Mouse (Mus musculus): ENCODE measurements at regions not wholly inside any gene's neighbourhood (a gene's known extent, or its start where the extent isn't known, plus 50 kb on each side); places are given as distances from the start of the nearest gene placed in this dataset.

GRCm38 (mm10) chr15:52820796-52821195 lies 1063.9 kb upstream of the Gm7489 start:
- no peak overlapping the region for H3K4me2 ChIP-seq (ENCODE audit: low read depth)
- H3K4me3 ChIP-seq: no peak overlapping the region
- TF ChIP-seq POLR2A (IDR thresholded peaks at IDR 0.05; ENCODE audit: insufficient read length, low read depth) (no peak), CEBPB (IDR thresholded peaks at IDR 0.05; ENCODE audit: insufficient read depth, poor library complexity, severe bottlenecking) (no peak)
- no peak overlapping the region for H3ac ChIP-seq (ENCODE audit: control insufficient read depth, insufficient read length)
- no peaks in the 10 kb centered on the region for H3K79me2 ChIP-seq (ENCODE audit: control insufficient read depth, insufficient read depth)
- H3K27me3 ChIP-seq (ENCODE audit: control insufficient read depth, insufficient read depth, insufficient read length): no peaks in the 10 kb centered on the region
- no peaks in the 10 kb centered on the region for H3K36me3 ChIP-seq (ENCODE audit: control insufficient read depth, insufficient read depth)

DNA sequence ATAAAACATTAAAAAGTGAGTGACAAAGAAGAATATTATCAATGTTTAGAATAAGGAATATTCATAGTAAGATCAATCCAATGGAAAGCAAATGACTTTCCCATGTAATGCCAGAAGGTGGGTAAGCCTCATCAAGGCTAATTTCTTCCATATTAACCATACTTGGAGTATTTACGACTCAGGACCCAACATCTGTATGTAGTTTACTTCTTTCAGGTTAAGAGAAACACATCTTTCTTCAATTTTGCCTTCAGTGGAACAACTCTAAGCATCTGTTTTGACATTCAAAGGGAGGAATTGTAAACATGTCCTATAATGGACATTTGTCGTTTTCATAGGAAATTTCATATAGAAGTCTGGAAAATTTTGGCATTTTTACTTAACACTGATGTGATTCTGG lies 1047.8 kb upstream of the Gm7489 start:
- H3ac ChIP-seq (ENCODE audit: control insufficient read depth, insufficient read length): no peak overlapping the region
- no peak overlapping the region for H3K4me3 ChIP-seq
- H3K79me2 ChIP-seq (ENCODE audit: control insufficient read depth, insufficient read depth): no peaks in the 10 kb centered on the region
- H3K4me2 ChIP-seq (ENCODE audit: low read depth): no peak overlapping the region
- TF ChIP-seq TCF12 (IDR thresholded peaks at IDR 0.05; ENCODE audit: insufficient read depth, poor library complexity, severe bottlenecking): no peak
- no peak for TF ChIP-seq POLR2AphosphoS2 (IDR thresholded peaks at IDR 0.05; ENCODE audit: insufficient read length, low read depth)
- no peak for TF ChIP-seq MYOG (IDR thresholded peaks at IDR 0.05; ENCODE audit: control insufficient read depth in 1 of 3, insufficient read depth in 1 of 3, insufficient read length in 2 of 3, low read depth in 2 of 3)
- no peak for TF ChIP-seq MYOD1 (IDR thresholded peaks at IDR 0.05; ENCODE audit: control insufficient read depth in 1 of 3, insufficient read length in 2 of 3, low read depth in 2 of 3)
- TF ChIP-seq TCF3 (IDR thresholded peaks at IDR 0.05; ENCODE audit: insufficient read length, low read depth): no peak
- TF ChIP-seq CEBPB (IDR thresholded peaks at IDR 0.05; ENCODE audit: insufficient read depth, poor library complexity, severe bottlenecking): no peak
- no peak for TF ChIP-seq MAX (IDR thresholded peaks at IDR 0.05; ENCODE audit: low read depth)
- no peak for TF ChIP-seq REST (IDR thresholded peaks at IDR 0.05; ENCODE audit: insufficient read depth, insufficient read length)
- TF ChIP-seq E2F4 (IDR thresholded peaks at IDR 0.05; ENCODE audit: insufficient read depth): no peak
- TF ChIP-seq USF1 (IDR thresholded peaks at IDR 0.05; ENCODE audit: low read depth): no peak
- no peak for TF ChIP-seq POLR2A (IDR thresholded peaks at IDR 0.05; ENCODE audit: insufficient read length, low read depth)
- TF ChIP-seq SRF (IDR thresholded peaks at IDR 0.05; ENCODE audit: control insufficient read depth, insufficient read length, low read depth): no peak
- no peaks in the 10 kb centered on the region for H3K36me3 ChIP-seq (ENCODE audit: control insufficient read depth, insufficient read depth)
- H3K27me3 ChIP-seq (ENCODE audit: control insufficient read depth, insufficient read depth, insufficient read length): no peaks in the 10 kb centered on the region

GRCm38 (mm10) chr15:52848132-52848531 lies 1036.6 kb upstream of the Gm7489 start:
- Histone ChIP-seq H3K4me3 (no peak overlapping the region), H3K27me3 (ENCODE audit: control insufficient read depth, insufficient read depth, insufficient read length) (no peaks in the 10 kb centered on the region), H3K79me2 (ENCODE audit: control insufficient read depth, insufficient read depth) (no peaks in the 10 kb centered on the region), H3ac (ENCODE audit: control insufficient read depth, insufficient read length) (no peak overlapping the region), H3K4me2 (ENCODE audit: low read depth) (peak overlapping the region; percentile 38), H3K36me3 (ENCODE audit: control insufficient read depth, insufficient read depth) (no peaks in the 10 kb centered on the region)
- no peak for TF ChIP-seq POLR2A (IDR thresholded peaks at IDR 0.05; ENCODE audit: insufficient read length, low read depth)
- no peak for TF ChIP-seq POLR2AphosphoS2 (IDR thresholded peaks at IDR 0.05; ENCODE audit: insufficient read length, low read depth)
- no peak for TF ChIP-seq E2F4 (IDR thresholded peaks at IDR 0.05; ENCODE audit: insufficient read depth)
- TF ChIP-seq MYOD1 (IDR thresholded peaks at IDR 0.05; ENCODE audit: control insufficient read depth in 1 of 3, insufficient read length in 2 of 3, low read depth in 2 of 3): no peak
- no peak for TF ChIP-seq MYOG (IDR thresholded peaks at IDR 0.05; ENCODE audit: control insufficient read depth in 1 of 3, insufficient read depth in 1 of 3, insufficient read length in 2 of 3, low read depth in 2 of 3)
- TF ChIP-seq TCF12 (IDR thresholded peaks at IDR 0.05; ENCODE audit: insufficient read depth, poor library complexity, severe bottlenecking): no peak
- TF ChIP-seq USF1 (IDR thresholded peaks at IDR 0.05; ENCODE audit: low read depth): no peak
- no peak for TF ChIP-seq MAX (IDR thresholded peaks at IDR 0.05; ENCODE audit: low read depth)
- TF ChIP-seq REST (IDR thresholded peaks at IDR 0.05; ENCODE audit: insufficient read depth, insufficient read length): no peak
- TF ChIP-seq SRF (IDR thresholded peaks at IDR 0.05; ENCODE audit: control insufficient read depth, insufficient read length, low read depth): no peak
- TF ChIP-seq TCF3 (IDR thresholded peaks at IDR 0.05; ENCODE audit: insufficient read length, low read depth): no peak
- TF ChIP-seq CEBPB (IDR thresholded peaks at IDR 0.05; ENCODE audit: insufficient read depth, poor library complexity, severe bottlenecking): no peak

GRCm38 (mm10) chr15:52858682-52859081 lies 1026.0 kb upstream of the Gm7489 start:
- Histone ChIP-seq H3K4me3 (no peak overlapping the region), H3K36me3 (ENCODE audit: control insufficient read depth, insufficient read depth) (no peaks in the 10 kb centered on the region), H3K27me3 (ENCODE audit: control insufficient read depth, insufficient read depth, insufficient read length) (no peaks in the 10 kb centered on the region), H3K4me2 (ENCODE audit: low read depth) (no peak overlapping the region), H3ac (ENCODE audit: control insufficient read depth, insufficient read length) (no peak overlapping the region), H3K79me2 (ENCODE audit: control insufficient read depth, insufficient read depth) (no peaks in the 10 kb centered on the region)
- TF ChIP-seq MYOD1 (IDR thresholded peaks at IDR 0.05; ENCODE audit: control insufficient read depth in 1 of 3, insufficient read length in 2 of 3, low read depth in 2 of 3): no peak
- no peak for TF ChIP-seq MYOG (IDR thresholded peaks at IDR 0.05; ENCODE audit: control insufficient read depth in 1 of 3, insufficient read depth in 1 of 3, insufficient read length in 2 of 3, low read depth in 2 of 3)
- no peak for TF ChIP-seq REST (IDR thresholded peaks at IDR 0.05; ENCODE audit: insufficient read depth, insufficient read length)
- no peak for TF ChIP-seq TCF3 (IDR thresholded peaks at IDR 0.05; ENCODE audit: insufficient read length, low read depth)
- no peak for TF ChIP-seq USF1 (IDR thresholded peaks at IDR 0.05; ENCODE audit: low read depth)
- no peak for TF ChIP-seq MAX (IDR thresholded peaks at IDR 0.05; ENCODE audit: low read depth)
- no peak for TF ChIP-seq POLR2AphosphoS2 (IDR thresholded peaks at IDR 0.05; ENCODE audit: insufficient read length, low read depth)
- no peak for TF ChIP-seq CEBPB (IDR thresholded peaks at IDR 0.05; ENCODE audit: insufficient read depth, poor library complexity, severe bottlenecking)
- TF ChIP-seq TCF12 (IDR thresholded peaks at IDR 0.05; ENCODE audit: insufficient read depth, poor library complexity, severe bottlenecking): no peak
- TF ChIP-seq E2F4 (IDR thresholded peaks at IDR 0.05; ENCODE audit: insufficient read depth): no peak
- no peak for TF ChIP-seq SRF (IDR thresholded peaks at IDR 0.05; ENCODE audit: control insufficient read depth, insufficient read length, low read depth)

GRCm38 (mm10) chr15:52863494-52863893 lies 1021.2 kb upstream of the Gm7489 start:
- H3K79me2 ChIP-seq (ENCODE audit: control insufficient read depth, insufficient read depth): no peaks in the 10 kb centered on the region
- no peak overlapping the region for H3K4me2 ChIP-seq (ENCODE audit: low read depth)
- H3K27me3 ChIP-seq (ENCODE audit: control insufficient read depth, insufficient read depth, insufficient read length): no peaks in the 10 kb centered on the region
- H3K36me3 ChIP-seq (ENCODE audit: control insufficient read depth, insufficient read depth): no peaks in the 10 kb centered on the region
- H3K4me3 ChIP-seq: no peak overlapping the region
- no peak overlapping the region for H3ac ChIP-seq (ENCODE audit: control insufficient read depth, insufficient read length)
- TF ChIP-seq SRF (IDR thresholded peaks at IDR 0.05; ENCODE audit: control insufficient read depth, insufficient read length, low read depth) (no peak), TCF3 (IDR thresholded peaks at IDR 0.05; ENCODE audit: insufficient read length, low read depth) (no peak), E2F4 (IDR thresholded peaks at IDR 0.05; ENCODE audit: insufficient read depth) (no peak)
